Mouse (Mus musculus) myocyte (in vitro differentiated cells): Measurements from ENCODE around the gene 9530053A07Rik. TPM values are rescaled to one million over a fixed set of nuclear protein-coding genes. Genes with fewer than 3 reads are reported as not detected.

Experiments
- H3K27me3 ChIP-seq: one replicate; pipeline ENCODE4 v1.6.1; 2011; ENCODE audit not compliant: control insufficient read depth, insufficient read depth, insufficient read length
- H3K36me3 ChIP-seq: one replicate; pipeline ENCODE4 v1.6.1; 2011; ENCODE audit not compliant: control insufficient read depth, insufficient read depth
- H3K4me2 ChIP-seq: one replicate; pipeline ENCODE4 v1.6.1; 2011; ENCODE audit warnings: low read depth, control low read depth
- H3K4me3 ChIP-seq: one replicate; pipeline ENCODE4 v1.5.1; 2011; ENCODE audit warnings: mild to moderate bottlenecking, control low read depth, moderate library complexity
- H3K79me2 ChIP-seq: one replicate; pipeline ENCODE4 v1.6.1; 2011; ENCODE audit not compliant: control insufficient read depth, insufficient read depth
- H3ac ChIP-seq: one replicate; pipeline ENCODE4 v1.6.1; 2011; ENCODE audit not compliant: control insufficient read depth, insufficient read length
- CEBPB ChIP-seq: IDR thresholded peaks from 2 replicates; pipeline ENCODE4 v1.6.1; 2011; ENCODE audit warnings: mild to moderate bottlenecking, moderate library complexity; ENCODE audit not compliant: poor library complexity, insufficient read depth, severe bottlenecking
- E2F4 ChIP-seq: IDR thresholded peaks from one replicate; pipeline ENCODE4 v1.6.1; 2011; ENCODE audit warnings: mild to moderate bottlenecking, control low read depth, moderate library complexity; ENCODE audit not compliant: insufficient read depth
- MAX ChIP-seq: IDR thresholded peaks from one replicate; pipeline ENCODE4 v1.6.1; 2011; ENCODE audit warnings: low read depth, mild to moderate bottlenecking, control low read depth
- MYOD1 ChIP-seq, 3 experiments: IDR thresholded peaks; one replicate each; pipeline ENCODE4 v1.6.1; 2011; ENCODE audit warnings: control low read depth in 2 of 3, low read depth in 2 of 3, mild to moderate bottlenecking in 2 of 3, moderate library complexity in 1 of 3; ENCODE audit not compliant: insufficient read length in 2 of 3, control insufficient read depth in 1 of 3
- MYOG ChIP-seq, 3 experiments: IDR thresholded peaks; one replicate each; pipeline ENCODE4 v1.6.1; 2011; ENCODE audit warnings: control low read depth in 2 of 3, low read depth in 2 of 3, mild to moderate bottlenecking in 2 of 3; ENCODE audit not compliant: insufficient read length in 2 of 3, control insufficient read depth in 1 of 3, insufficient read depth in 1 of 3
- POLR2A ChIP-seq: IDR thresholded peaks from one replicate; pipeline ENCODE4 v1.6.1; 2011; ENCODE audit warnings: low read depth, mild to moderate bottlenecking, control low read depth, moderate library complexity; ENCODE audit not compliant: insufficient read length
- POLR2AphosphoS2 ChIP-seq: IDR thresholded peaks from one replicate; pipeline ENCODE4 v1.6.1; 2011; ENCODE audit warnings: low read depth, control low read depth; ENCODE audit not compliant: insufficient read length
- REST ChIP-seq: IDR thresholded peaks from one replicate; pipeline ENCODE4 v1.6.1; 2011; ENCODE audit warnings: mild to moderate bottlenecking, control low read depth, moderate library complexity; ENCODE audit not compliant: insufficient read depth, insufficient read length
- SRF ChIP-seq: IDR thresholded peaks from one replicate; pipeline ENCODE4 v1.6.1; 2011; ENCODE audit warnings: low read depth; ENCODE audit not compliant: control insufficient read depth, insufficient read length
- TCF12 ChIP-seq: IDR thresholded peaks from one replicate; pipeline ENCODE4 v1.6.1; 2011; ENCODE audit warnings: mild to moderate bottlenecking, control low read depth; ENCODE audit not compliant: poor library complexity, insufficient read depth, severe bottlenecking
- TCF3 ChIP-seq: IDR thresholded peaks from one replicate; pipeline ENCODE4 v1.6.1; 2011; ENCODE audit warnings: low read depth, control low read depth; ENCODE audit not compliant: insufficient read length
- USF1 ChIP-seq: IDR thresholded peaks from one replicate; pipeline ENCODE4 v1.6.1; 2011; ENCODE audit warnings: low read depth, mild to moderate bottlenecking, control low read depth, moderate library complexity
- polyA plus RNA-seq: library from polyadenylated mRNA; unstranded; fragments of >200 nt; fragmentation: generic; extraction: Trizol; gene quantifications from one replicate; pipeline ENCODE4 v1.2.1, GENCODE M21; 2012; ENCODE audit warnings: missing spikeins

9530053A07Rik gene
- polyA plus RNA-seq, 1 experiment, result 0.11 TPM

DNA sequence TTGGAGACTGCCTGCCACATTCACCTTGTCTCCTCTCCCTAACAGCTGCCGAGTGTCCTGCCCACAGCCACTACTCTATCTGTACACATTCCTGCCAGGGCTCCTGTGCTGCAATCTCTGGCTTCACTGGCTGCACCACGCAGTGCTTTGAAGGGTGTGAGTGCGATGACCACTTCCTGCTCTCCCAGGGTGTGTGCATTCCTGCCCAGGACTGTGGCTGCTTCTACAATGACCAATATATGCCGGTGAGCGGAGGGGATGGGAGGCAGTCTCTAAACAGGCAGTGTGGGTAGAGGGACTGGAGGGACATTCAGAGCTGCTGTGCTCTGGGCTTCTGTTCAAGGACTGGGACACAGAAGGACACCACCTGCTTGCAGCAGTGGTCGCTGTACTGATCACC, 30.0 kb downstream of the 9530053A07Rik start:
- Histone ChIP-seq H3K4me2 (no peak overlapping the region), H3K79me2 (no peaks in the 10 kb centered on the region), H3K36me3 (no peaks in the 10 kb centered on the region), H3K27me3 (no peaks in the 10 kb centered on the region), H3ac (no peak overlapping the region), H3K4me3 (no peak overlapping the region)
- TF ChIP-seq MAX (no peak), TCF3 (no peak), POLR2A (no peak), POLR2AphosphoS2 (no peak), TCF12 (no peak), USF1 (no peak), SRF (no peak), CEBPB (no peak), MYOG (IDR thresholded peaks at IDR 0.05; ENCODE audit: control insufficient read depth in 1 of 3, insufficient read depth in 1 of 3, insufficient read length in 2 of 3, low read depth in 2 of 3) (no peak), REST (no peak), E2F4 (no peak), MYOD1 (IDR thresholded peaks at IDR 0.05; ENCODE audit: control insufficient read depth in 1 of 3, insufficient read length in 2 of 3, low read depth in 2 of 3) (no peak)

DNA sequence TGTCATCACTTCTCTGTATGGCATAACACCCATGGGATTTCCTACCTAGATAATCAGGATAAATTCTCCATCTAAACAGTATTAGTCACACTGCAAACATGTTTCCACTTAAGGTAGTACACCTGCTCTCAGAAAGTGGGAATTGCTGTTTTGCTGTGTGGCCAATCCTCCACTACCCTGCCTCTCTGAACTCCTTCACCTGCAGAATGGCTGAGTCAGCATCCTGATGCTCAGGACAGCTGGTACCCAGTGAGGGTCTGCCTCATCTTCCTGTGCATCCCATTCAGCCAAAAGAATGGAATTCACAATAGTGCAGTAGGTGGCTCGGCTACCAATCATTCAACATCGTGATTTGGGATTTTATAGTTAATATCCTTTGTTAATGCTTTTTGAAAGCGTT, 30.6 kb downstream of the 9530053A07Rik start:
- Histone ChIP-seq H3K36me3 (no peaks in the 10 kb centered on the region), H3K27me3 (no peaks in the 10 kb centered on the region), H3ac (no peak overlapping the region), H3K4me3 (no peak overlapping the region), H3K4me2 (no peak overlapping the region), H3K79me2 (no peaks in the 10 kb centered on the region)
- TF ChIP-seq MYOG (IDR thresholded peaks at IDR 0.05; ENCODE audit: control insufficient read depth in 1 of 3, insufficient read depth in 1 of 3, insufficient read length in 2 of 3, low read depth in 2 of 3) (no peak), POLR2AphosphoS2 (no peak), TCF3 (no peak), E2F4 (no peak), USF1 (no peak)

DNA sequence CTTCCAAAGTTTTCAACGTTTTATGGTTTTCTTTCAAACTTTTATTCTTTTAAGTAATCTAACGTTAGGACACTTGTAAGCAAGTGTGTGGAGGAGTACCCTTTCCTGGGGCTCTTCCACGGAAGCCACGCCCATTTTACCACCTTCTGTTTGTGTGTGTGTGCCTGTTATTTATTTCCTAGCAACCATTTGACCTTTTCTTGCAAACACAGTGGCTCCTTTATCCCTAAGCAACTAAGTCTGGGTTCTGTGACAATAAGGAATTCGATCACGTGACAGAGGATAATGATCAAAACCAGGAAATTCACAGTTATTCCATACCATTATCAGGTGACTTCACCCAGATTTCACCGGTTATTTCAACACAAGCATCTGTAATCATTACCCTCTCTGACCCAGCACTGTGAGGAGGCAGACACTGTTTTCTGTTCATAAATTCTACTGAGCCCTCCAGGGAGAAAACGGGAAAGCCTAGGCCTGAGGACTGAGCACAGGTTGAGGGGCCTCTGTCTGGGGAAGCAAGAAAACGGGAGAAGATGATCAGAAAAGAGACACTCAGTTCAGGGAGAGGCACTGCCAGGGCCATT, 32.0 kb downstream of the 9530053A07Rik start:
- TF ChIP-seq POLR2A (no peak), USF1 (no peak), MYOG (IDR thresholded peaks at IDR 0.05; ENCODE audit: control insufficient read depth in 1 of 3, insufficient read depth in 1 of 3, insufficient read length in 2 of 3, low read depth in 2 of 3) (no peak), SRF (no peak), POLR2AphosphoS2 (no peak), TCF3 (no peak), E2F4 (no peak)
- Histone ChIP-seq H3K36me3 (no peaks in the 10 kb centered on the region), H3K79me2 (no peaks in the 10 kb centered on the region), H3ac (no peak overlapping the region), H3K4me3 (no peak overlapping the region), H3K27me3 (no peaks in the 10 kb centered on the region), H3K4me2 (no peak overlapping the region)

DNA sequence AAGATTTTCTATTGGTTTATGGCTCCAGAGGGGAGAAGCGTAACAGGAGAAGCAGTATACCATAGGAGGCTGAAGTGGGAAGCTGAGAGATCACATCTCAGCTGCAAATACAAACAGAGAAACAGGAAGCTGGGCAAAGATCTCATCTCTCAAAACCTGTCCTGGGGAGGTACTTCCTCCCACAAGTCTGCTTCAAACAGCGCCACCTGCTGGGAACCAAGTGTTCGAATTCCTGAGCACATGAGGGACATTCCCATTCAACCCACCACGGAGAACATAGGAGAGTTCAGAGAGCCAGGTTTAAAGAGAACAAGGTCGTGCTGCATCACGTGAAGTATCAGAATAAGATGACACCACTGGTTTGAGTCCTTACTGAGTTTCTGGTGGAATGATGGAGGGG, 36.1 kb downstream of the 9530053A07Rik start:
- TF ChIP-seq POLR2A (no peak), POLR2AphosphoS2 (no peak), TCF12 (no peak), CEBPB (no peak), REST (no peak), SRF (no peak), USF1 (no peak), MYOD1 (IDR thresholded peaks at IDR 0.05; ENCODE audit: control insufficient read depth in 1 of 3, insufficient read length in 2 of 3, low read depth in 2 of 3) (no peak), TCF3 (no peak)
- no peaks in the 10 kb centered on the region for H3K27me3 ChIP-seq
- H3K4me3 ChIP-seq, result no peak overlapping the region
- no peak overlapping the region for H3ac ChIP-seq
- H3K4me2 ChIP-seq, result no peak overlapping the region
- H3K36me3 ChIP-seq, result no peaks in the 10 kb centered on the region
- peaks cover 7% of the 10 kb centered on the region for H3K79me2 ChIP-seq

DNA sequence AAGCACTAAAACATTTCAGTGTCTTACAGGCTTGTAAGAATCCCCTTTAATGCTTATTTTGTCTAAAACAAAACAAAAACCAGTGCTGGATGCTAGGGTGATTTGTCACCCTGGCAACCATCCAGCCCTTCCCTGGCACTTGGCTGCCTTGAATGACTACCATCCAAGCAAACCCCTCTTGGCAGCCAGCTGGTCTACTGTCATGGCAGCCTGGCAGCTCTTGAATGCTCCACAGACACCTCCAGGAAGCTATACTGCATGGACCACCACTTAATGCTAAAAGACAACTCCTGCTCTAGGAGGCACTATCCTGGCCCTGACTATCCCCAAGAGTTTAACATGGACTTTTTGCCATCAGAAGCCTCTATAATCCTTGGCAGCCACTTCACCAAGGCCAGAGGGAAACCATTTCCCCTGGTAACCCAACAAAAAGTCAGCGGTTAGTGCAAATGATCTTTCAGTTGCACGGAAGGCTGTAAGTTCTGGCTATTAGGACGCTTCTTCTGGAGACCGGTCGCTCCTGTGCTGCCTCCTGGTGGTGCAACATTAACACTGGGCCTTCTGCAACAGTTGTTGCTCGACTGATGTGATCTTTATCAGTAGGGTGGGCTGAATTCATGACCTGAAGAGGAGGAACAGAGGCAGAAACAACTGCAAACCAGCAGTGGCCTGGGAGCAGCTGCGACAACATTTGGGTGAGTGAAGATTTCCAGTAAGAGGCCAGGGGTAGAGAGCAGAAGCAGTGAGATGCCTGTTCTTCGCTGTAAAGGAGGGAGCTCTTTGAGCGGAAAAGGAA, 39.3 kb downstream of the 9530053A07Rik start:
- Histone ChIP-seq H3K4me2 (peak overlapping the region; percentile 77), H3K36me3 (no peaks in the 10 kb centered on the region), H3K4me3 (peak overlapping the region; percentile 81), H3K79me2 (peaks cover 38% of the 10 kb centered on the region), H3ac (no peak overlapping the region), H3K27me3 (no peaks in the 10 kb centered on the region)
- peak in 2 of 3 experiments; percentile 30 to 45 for TF ChIP-seq MYOD1 (IDR thresholded peaks at IDR 0.05; ENCODE audit: control insufficient read depth in 1 of 3, insufficient read length in 2 of 3, low read depth in 2 of 3)
- TF ChIP-seq TCF12, result no peak
- no peak for TF ChIP-seq POLR2AphosphoS2
- TF ChIP-seq MYOG (IDR thresholded peaks at IDR 0.05; ENCODE audit: control insufficient read depth in 1 of 3, insufficient read depth in 1 of 3, insufficient read length in 2 of 3, low read depth in 2 of 3), result peak in 1 of 3 experiments; percentile 60
- no peak for TF ChIP-seq E2F4
- no peak for TF ChIP-seq POLR2A
- TF ChIP-seq USF1, result no peak
- no peak for TF ChIP-seq TCF3
- no peak for TF ChIP-seq MAX
- TF ChIP-seq CEBPB, result no peak
- no peak for TF ChIP-seq SRF
- no peak for TF ChIP-seq REST
